Mouse (Mus musculus) spleen, adult 2 months (tissue): ENCODE data around the gene Dpep3.

ENCODE experiments used
- CTCF ChIP-seq: fragments of 200-500 bp; IDR thresholded peaks from 2 replicates; pipeline ENCODE4 v1.5.1; 2011; ENCODE audit warnings: mild to moderate bottlenecking, inconsistent platforms; ENCODE audit not compliant: insufficient read depth, insufficient read length, insufficient replicate concordance; ENCODE audit errors: extremely low read depth
- POLR2A ChIP-seq: fragments of 200-500 bp; IDR thresholded peaks from 2 replicates; pipeline ENCODE4 v1.6.1; 2011; ENCODE audit warnings: low read depth, low read length, inconsistent platforms

GRCm38 (mm10) chr8:106022483-106022882, 43.3 kb upstream of the Dpep3 start:
- TF ChIP-seq POLR2A (no peak), CTCF (peak; percentile 91; the same call in 1 of the 2 replicates)
